Mouse (Mus musculus) left cerebral cortex, postnatal 10 days (tissue): ENCODE results near the gene Mapk14. TPM values are rescaled to one million over a fixed set of nuclear protein-coding genes. Genes with fewer than 3 reads are reported as not detected.

Experiments
- DNase-seq, 2 experiments: peaks; one replicate each; pipeline ENCODE4 v3.0.0; 2021 to 2022; ENCODE audit warnings: low spot score in 2 of 2, mixed read lengths in 1 of 2; ENCODE audit errors: extremely low spot score in 1 of 2
- intact Hi-C: fragments of 180-260 bp; cut with DNase I; formaldehyde crosslinking; loops from one replicate; pipeline ENCODE4 v1.15.1; 2025
- total RNA-seq, 2 experiments: library from RNA; stranded (reverse); gene quantifications; 2 replicates each; pipeline ENCODE4 v1.2.3; 2021

Mapk14 gene
- 10 to 100 TPM; 58.7 to 64.6 TPM for total RNA-seq

GRCm38 (mm10) chr17:28690776-28691686 lies at the start of gene Mapk14:
Gene Mapk14 (plus strand): TSS chr17:28691329.
- intact Hi-C loops = loop anchor here (2.0 to 5.0 kb wide), 2 partner anchors 46 to 110 kb away; partner anchors contain the start of gene Brpf3
- DNase-seq = peak; percentile 99 to 100

DNA sequence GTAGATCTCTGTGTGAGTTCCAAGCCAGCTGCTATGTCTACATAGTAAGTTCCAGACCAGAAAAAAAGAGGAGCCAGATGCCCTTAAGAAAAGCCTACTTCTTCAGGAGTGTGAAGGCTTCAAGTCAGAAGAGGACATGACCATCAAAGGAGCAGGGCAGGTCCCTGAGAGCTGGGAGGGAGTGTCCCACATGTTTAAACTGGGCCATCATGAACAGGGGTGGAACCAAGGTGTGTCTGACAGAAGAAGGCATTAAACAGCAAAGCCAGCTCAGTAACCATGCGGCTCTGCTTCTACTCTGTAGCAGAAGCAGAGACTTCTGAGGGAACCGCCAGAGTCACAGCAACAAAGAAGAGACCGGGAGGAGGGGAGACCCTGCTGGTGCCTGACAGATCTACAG lies 47.4 kb upstream of the Mapk14 start:
- DNase-seq = no peak
- intact Hi-C loops = no loop called here

DNA sequence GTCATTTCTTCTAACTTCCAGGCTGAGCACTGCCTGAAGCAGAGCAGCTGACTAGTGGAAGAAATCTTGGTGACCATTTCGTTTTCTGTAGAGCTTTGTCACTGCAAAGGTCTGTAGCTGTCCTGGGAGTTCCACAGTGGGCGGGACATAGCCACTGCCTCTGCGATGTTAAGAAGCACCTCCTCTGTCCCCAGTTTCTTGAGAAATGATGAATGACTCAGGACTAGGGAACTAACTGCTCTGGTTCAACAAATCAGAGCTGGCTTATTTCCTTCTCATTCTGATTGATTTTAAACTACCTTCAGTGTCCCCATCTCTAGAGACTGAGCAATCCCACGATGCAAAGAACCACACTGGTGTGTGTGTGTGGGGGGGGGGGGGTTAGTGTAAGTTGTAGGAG lies 47.0 kb upstream of the Mapk14 start:
- no peak for DNase-seq
- intact Hi-C loops = no loop called here

DNA sequence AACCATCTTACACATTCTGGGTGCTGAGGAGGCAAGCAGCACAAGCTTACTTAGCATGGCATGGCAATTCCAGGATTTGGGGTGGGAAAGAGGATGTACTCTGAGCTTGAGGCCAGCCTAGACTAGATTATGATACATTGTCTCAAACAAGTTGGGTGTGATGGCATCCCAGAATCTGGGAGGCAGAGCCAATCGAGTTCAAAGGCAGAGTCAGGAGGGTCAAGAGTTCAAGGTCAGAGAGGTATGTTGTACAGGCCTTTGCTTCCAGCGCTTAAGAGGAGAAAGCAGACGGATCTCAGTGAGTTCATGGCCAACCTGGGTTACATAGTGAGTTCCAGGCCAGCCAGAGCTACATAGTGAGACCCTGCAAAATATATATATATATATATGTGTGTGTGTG lies 44.9 kb upstream of the Mapk14 start:
- DNase-seq = no peak
- intact Hi-C loops = no loop called here

DNA sequence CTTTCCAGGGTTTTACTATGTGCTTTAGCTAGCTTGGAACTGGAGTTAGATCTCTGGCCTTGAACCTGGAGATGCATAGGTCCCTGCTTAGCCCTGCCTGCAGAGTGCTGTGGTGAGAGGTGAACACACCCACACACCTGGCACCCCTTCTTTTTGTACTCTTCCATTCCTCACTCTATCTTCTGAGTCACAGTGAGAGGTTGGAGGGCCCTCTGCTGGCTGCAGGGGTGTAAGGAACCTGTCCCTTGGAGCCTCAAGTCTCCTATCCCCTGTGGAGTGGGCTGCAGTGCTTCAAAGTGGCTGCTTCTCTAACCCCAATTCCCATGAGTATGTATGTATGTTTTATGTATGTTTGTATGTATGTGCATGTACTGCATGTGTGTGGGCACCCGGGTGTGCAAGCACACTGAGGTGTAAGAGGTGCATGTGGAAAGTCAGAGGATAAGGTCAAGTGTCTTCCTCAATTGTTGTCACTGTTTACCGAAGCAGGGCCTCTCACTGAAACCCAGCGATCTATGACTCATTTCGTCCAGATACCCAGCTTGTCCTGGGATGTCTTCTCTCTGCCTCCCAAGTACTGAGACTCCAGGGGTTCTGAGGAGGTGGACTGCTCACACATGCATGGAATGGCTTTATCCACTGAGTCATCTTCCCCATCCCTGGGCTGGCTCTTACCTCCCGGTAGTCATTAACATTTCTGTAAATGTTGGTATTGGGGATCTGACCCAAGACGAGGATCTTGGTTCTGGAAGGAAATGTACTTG lies 42.3 kb upstream of the Mapk14 start:
- intact Hi-C loops = loop anchor here (2.0 kb wide), 1 partner anchor 54 kb away; no protein-coding TSS in a partner anchor
- DNase-seq = peak; percentile 34 to 59

- no peak for DNase-seq
- intact Hi-C loops = no loop called here
These were observed 40.9 kb upstream of the Mapk14 start for GRCm38 (mm10) chr17:28650268-28650667.

- intact Hi-C loops = no loop called here
- DNase-seq = peak in 1 of 2 experiments; percentile 15
These were observed 33.2 kb upstream of the Mapk14 start for GRCm38 (mm10) chr17:28657936-28658335.

DNA sequence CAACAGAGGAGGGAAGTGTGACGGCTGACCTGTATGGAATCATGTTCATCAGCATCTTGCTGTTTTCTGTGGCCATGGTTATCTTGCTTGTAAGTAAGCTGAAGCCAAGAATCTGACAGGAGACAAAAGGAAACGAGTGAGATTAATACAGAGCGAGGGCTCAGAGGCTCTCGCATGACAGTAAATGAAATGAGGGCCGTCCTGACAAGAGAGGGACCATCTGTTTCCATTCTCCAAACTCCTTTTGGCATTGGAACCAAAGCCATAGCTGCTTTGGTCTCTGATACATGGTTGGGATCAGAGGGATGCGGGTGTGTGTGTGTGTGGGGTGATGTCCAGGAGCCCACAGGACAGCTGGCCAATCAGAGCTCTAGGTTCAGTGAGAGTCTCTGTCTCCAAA lies 31.6 kb upstream of the Mapk14 start:
- no peak for DNase-seq
- intact Hi-C loops = no loop called here

DNA sequence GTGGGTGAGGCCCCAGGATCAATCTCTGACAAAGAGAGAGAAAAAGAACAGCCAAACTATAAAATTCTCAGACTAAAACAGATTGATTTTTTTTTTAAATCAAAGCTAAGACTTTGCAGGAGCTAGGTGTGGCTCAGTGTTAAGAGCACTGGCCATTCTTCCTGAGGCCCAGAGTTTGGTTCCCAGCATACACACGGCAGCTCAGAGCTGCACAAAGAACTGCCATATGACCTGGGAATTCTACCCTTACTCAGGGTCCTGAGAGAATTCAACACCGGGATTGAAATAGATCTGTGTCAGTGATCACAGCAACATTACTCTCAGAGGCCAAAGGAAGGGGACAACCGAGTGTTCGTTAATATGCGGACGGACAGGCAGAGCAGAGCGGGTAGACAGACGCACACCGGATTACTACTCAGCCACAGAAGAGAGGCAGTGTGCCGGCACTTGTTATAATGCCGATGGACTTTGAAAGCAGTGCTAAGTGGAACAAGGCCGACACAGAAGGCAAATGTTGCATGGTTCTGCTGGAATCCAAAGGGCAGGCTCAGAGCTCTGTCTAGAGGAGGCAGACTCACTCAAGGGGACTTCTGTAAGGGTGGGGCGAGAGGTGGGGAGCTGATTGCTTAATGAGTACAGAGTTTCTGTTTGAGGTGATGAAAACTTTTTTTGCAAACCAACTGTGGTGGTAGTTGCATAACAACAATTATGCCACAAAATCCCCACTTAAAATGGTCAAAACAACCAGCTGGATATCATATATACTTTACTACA lies 8.6 kb upstream of the Mapk14 start:
- intact Hi-C loops = no loop called here

DNA sequence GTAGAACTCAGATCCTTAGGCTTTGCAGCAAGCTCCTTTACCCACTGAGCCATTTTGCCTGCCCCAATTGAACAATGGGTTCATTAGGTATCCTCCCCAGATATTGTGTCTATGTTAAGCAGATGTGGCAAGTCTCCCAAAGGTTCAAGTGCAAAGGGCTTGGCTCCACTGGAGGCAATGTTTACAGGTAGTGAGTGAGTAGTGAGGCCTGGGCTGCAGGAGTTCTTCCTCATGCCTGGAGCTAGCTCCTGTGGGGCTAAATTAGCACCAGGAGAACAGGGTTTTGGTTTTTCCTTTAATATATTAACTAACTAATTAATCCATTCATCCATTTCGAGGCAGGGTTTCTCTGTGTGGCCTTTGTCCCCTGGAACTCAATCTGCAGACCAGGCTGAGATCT lies 7.5 kb upstream of the Mapk14 start:
- intact Hi-C loops = no loop called here
- DNase-seq = no peak

More for the DNA sequence above, 8.6 kb upstream of the Mapk14 start:
- DNase-seq = no peak

GRCm38 (mm10) chr17:28684631-28685030 lies 6.5 kb upstream of the Mapk14 start:
- DNase-seq = no peak
- intact Hi-C loops = no loop called here

GRCm38 (mm10) chr17:28687354-28687753 lies 3.8 kb upstream of the Mapk14 start:
- intact Hi-C loops = no loop called here

DNA sequence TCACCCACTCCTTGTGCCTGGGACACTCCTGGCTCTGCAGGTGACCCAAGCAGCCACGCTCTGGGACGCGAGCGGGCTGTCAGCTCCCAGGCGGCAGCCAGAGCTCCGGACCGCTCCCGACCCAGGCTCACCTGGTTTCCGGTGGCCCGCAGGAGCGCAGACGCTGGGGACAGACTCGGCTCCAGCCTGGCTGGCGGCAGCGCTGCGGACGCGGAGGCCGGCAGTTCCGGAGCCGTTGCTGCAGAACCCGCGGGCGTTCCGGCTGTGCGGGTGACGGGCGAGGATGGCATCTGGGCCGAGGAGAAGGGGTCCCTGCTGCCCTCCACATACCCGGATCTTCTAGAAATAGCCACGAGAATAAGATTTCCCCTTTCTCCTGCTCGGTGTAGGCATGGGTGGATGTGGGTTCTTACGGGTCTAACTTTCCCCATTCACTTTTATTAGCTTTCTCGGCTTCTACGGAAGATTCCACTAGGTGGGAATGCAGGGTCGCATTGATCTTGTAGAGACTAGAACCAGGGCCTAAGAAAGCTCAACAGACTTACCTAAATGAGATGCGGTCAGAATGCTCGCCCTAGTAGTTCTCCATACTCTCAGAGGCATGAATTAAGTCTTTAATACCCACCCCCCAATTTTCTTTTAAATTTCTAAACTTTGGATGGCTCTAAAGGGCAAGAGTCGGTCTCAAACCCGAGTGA lies 1.4 kb upstream of the Mapk14 start, which contains the start of gene Slc26a8:
Slc26a8 (minus strand) TSS at position 648 of the 698 bp plus-strand sequence.
- intact Hi-C loops = loop anchor here (2.0 to 5.0 kb wide), 2 partner anchors 48 to 111 kb away; partner anchors contain the start of gene Brpf3
- DNase-seq = peak in 1 of 2 experiments; percentile 63

More at GRCm38 (mm10) chr17:28687354-28687753, 3.8 kb upstream of the Mapk14 start:
- DNase-seq = no peak

DNA sequence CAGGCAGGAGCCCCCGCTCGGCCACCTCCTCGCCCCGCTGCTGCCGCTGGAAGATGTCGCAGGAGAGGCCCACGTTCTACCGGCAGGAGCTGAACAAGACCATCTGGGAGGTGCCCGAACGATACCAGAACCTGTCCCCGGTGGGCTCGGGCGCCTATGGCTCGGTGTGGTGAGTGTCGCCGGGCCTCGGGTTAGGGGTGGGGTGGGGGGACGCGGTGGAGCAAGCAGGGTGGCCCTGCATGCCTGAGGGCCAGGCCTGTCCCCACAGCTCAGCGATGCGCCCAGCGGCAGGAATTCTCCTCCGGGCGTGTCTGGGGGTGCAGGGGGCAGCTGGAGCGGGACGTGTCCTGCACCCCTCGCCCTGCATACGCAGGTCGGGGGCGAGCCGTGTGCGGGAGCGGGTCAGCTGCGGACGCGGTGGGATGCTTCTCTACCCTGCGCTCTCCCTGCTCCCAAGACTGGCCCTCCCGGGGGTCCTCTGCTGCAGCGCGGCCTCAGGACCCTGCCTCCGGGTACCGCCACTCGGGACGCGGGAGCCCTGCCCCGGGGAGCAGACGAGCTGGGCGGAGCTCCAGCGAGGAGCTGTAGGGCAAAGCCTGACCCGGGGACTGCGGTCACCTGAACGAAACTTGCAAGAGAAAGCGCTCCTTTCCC lies 685 bp downstream of the Mapk14 start:
- peak in 1 of 2 experiments; percentile 76 for DNase-seq
- intact Hi-C loops = loop anchor here (2.0 to 5.0 kb wide), 2 partner anchors 45 to 109 kb away; partner anchors contain the start of gene Brpf3

GRCm38 (mm10) chr17:28692341-28692710 lies 1.2 kb downstream of the Mapk14 start:
- intact Hi-C loops = loop anchor here (5.0 kb wide), 1 partner anchor 45 kb away; no protein-coding TSS in a partner anchor
- DNase-seq = peak; percentile 46 to 50

DNA sequence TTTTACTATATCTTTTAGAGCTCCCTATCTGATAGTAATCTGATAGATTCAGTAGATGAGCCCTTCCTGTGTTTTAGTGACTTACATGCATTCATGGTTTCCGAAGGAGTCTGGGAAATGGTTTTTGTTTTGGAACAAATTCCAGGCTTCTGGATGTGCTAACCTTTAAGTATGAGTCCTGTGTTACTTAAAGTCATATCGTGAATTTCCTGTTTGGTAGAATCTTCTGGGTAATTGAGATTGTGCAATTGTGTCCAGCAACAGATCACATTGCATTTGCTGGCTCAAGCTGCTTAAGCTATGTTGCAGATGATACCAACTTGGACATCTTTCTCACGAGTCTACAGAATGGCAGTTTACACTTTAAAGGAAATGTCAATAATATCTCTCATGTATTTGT lies 2.0 kb downstream of the Mapk14 start:
- intact Hi-C loops = loop anchor here (5.0 kb wide), 1 partner anchor 44 kb away; no protein-coding TSS in a partner anchor
- DNase-seq = no peak

- DNase-seq = no peak
- intact Hi-C loops = loop anchor here (5.0 kb wide), 1 partner anchor 43 kb away; no protein-coding TSS in a partner anchor
These were observed 2.9 kb downstream of the Mapk14 start for GRCm38 (mm10) chr17:28694078-28694477.
